Mouse (Mus musculus): ENCODE results near the gene Yipf1. TPM values are rescaled to one million over a fixed set of nuclear protein-coding genes. Genes with fewer than 3 reads are reported as not detected.
"Not testable (repeated sequence)": the region's sequence is repeated elsewhere in the genome, so short reads cannot be mapped to it uniquely, and the experiment has no call there.

Yipf1 gene
- polyA plus RNA-seq, 1 experiment from 2014 or later, result 53.2 TPM

DNA sequence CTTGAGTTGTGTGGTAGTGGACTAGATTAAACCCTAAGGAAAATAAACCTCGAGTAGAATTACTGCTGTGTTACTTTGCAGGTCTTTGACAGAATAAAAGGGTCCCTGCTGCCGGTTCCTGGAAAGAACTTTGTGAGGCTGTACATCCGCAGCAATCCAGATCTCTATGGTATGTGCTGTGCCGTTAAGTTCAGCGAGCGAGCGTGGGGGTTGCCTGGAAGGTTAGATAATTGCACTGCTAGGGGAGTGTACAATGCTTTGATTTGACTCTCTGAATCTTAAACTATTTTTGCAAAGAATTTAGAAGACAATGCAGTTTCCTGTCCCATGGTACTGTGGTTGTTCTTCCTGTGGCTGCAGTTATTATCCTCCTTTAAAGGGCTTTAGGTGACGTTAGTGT, 22.2 kb downstream of the Yipf1 start:
- H3K4me2 ChIP-seq (replicated peaks), result no peak overlapping the region
- no peak overlapping the region for H3K4me3 ChIP-seq
- ATAC-seq (replicated peaks), result no peak
- H3K36me3 ChIP-seq, result no peaks in the 10 kb centered on the region
- H3K27ac ChIP-seq (replicated peaks), result no peak overlapping the region
- no peak overlapping the region for H3K9ac ChIP-seq (replicated peaks)
- WGBS, result 73% methylated on average over 8 of the region's 8 CpGs
- H3K9me3 ChIP-seq, result no peaks in the 10 kb centered on the region
- H3K4me1 ChIP-seq, result no peaks in the 10 kb centered on the region
- H3K27me3 ChIP-seq, result no peaks in the 10 kb centered on the region

DNA sequence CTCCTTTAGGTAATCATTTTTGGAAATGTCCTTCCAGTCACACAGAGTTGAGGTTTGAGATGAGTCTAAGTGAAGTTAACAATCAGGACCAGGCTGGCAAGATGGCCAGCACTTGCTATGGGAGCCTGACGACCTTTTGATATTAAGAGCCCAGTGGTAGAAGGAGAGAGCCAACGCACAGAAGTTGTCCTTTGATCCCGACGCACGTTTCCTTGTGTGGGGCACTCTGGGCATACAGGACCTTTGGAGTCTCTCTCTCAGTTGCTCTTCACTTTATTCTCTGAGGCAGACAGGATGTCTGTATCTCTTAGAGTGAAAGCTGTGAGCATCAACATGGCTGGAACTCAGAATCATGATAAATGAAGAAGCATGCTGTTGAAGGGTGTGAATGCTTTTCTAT, 23.3 kb downstream of the Yipf1 start:
- no peaks in the 10 kb centered on the region for H3K27me3 ChIP-seq
- H3K27ac ChIP-seq (replicated peaks), result no peak overlapping the region
- no peak overlapping the region for H3K9ac ChIP-seq (replicated peaks)
- no peaks in the 10 kb centered on the region for H3K4me1 ChIP-seq
- H3K4me2 ChIP-seq (replicated peaks), result no peak overlapping the region
- no peak overlapping the region for H3K4me3 ChIP-seq
- H3K9me3 ChIP-seq, result no peaks in the 10 kb centered on the region
- WGBS, result 89% methylated on average over 5 of the region's 5 CpGs
- ATAC-seq (replicated peaks), result no peak
- no peaks in the 10 kb centered on the region for H3K36me3 ChIP-seq

DNA sequence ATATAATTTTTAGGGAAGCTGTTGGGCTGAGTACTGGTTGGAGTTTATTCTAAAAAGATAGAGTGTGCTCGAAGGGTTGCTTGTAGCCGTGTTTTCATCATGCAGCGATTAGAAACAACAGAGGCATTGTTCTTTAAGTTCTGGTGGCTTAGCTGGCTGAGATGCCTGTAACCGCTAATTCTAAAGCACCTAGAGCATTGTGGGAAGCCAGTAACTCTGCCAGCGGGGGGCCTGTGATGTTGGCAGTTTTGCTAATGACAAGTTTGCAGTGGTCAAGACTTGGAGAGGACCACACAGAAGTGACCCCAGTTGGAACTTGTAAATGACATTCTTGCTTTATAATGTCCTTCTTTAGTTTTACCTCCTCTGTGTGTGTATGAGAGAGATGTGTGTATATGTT, 27.2 kb downstream of the Yipf1 start:
- Histone ChIP-seq H3K36me3 (no peaks in the 10 kb centered on the region), H3K9me3 (no peaks in the 10 kb centered on the region), H3K27me3 (no peaks in the 10 kb centered on the region), H3K27ac (replicated peaks) (no peak overlapping the region), H3K4me3 (no peak overlapping the region), H3K9ac (replicated peaks) (no peak overlapping the region), H3K4me2 (replicated peaks) (no peak overlapping the region), H3K4me1 (no peaks in the 10 kb centered on the region)
- ATAC-seq (replicated peaks), result no peak
- 19% methylated on average over 5 of the region's 5 CpGs for WGBS

DNA sequence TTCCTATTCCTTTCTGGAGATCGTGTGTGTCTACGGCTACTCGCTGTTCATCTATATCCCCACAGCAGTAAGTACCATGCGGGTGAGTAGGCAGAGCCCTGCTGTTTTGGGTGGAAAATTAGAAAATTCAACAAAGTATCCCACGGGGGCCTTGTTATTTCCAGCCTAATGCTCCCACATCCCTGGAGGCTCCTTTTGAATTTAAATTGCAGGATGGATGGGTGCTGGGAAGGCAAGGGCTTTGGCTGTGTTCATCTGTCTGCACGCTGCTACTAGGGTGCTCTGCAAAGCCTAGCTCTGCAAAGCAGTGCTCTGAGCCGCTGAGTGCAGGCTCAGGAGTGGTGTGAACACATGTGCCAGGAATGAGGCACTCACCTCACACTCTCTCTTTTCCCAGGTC, 30.4 kb downstream of the Yipf1 start:
- no peaks in the 10 kb centered on the region for H3K27me3 ChIP-seq
- no peaks in the 10 kb centered on the region for H3K36me3 ChIP-seq
- ATAC-seq (replicated peaks), result no peak
- H3K9me3 ChIP-seq, result no peaks in the 10 kb centered on the region
- H3K4me2 ChIP-seq (replicated peaks), result no peak overlapping the region
- H3K4me3 ChIP-seq, result no peak overlapping the region
- 81% methylated on average over 7 of the region's 7 CpGs for WGBS
- no peaks in the 10 kb centered on the region for H3K4me1 ChIP-seq
- no peak overlapping the region for H3K27ac ChIP-seq (replicated peaks)
- no peak overlapping the region for H3K9ac ChIP-seq (replicated peaks)

DNA sequence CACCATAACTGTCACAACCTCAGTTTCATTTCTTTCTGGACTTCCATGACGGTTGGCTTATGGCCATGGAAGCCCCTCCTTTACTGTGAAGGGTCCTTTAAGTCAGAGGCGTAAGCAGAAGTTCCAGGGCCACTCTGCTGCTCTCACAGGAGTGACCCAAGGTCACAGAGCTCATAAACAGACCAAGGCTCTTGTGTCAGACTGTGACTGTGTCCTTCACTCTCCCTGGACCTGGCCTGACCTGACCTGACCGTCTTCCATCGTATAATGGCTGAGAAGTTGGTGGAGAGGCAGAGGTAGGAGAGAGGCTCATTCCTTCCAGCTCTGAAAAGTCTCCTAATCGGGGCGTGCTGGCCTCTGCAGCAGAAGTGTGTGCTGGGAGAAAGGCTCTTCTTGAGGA, 33.1 kb downstream of the Yipf1 start:
- Histone ChIP-seq H3K9me3 (no peaks in the 10 kb centered on the region), H3K4me2 (replicated peaks) (no peak overlapping the region), H3K36me3 (no peaks in the 10 kb centered on the region), H3K4me3 (no peak overlapping the region), H3K9ac (replicated peaks) (no peak overlapping the region), H3K27ac (replicated peaks) (no peak overlapping the region), H3K27me3 (no peaks in the 10 kb centered on the region), H3K4me1 (no peaks in the 10 kb centered on the region)
- 85% methylated on average over 6 of the region's 6 CpGs for WGBS
- no peak for ATAC-seq (replicated peaks)

DNA sequence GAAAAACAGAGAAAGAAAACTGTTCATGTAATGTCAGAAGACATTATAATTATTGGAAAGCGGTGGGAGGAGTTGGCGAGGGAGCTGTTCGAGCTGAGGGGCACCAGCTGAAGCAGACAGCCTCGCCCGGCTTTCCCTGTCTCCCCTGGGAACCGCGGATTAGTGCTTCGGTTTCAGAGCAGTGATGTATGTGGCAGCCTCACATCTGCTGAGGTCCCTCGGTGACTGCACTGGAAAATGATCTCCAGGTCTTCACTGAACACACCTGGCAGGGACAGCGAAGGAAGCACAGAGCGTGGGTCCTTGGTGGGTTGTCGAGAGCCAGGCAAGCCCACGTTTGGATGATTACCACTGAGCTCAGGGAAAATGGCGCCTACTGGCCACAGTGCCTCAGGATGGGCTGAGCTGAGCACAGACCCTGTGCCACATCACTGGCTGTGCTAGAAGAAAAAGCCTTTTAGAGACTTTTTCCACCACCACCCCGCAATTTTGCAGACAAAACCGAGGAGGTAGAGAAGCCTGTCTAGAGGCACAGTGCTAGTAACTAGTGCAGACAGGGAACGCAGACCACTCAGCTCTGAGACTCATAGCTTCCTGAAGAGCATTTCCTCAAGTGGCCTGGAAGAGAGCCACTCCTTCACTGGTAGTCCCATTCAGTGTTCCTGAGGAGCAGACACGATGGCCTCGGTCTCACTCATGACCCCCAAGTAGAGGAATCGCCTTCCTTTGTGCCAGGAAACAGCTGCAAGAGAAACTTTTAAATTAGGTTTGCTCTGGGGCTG, 34.6 kb downstream of the Yipf1 start:
- ATAC-seq (replicated peaks), result no peak
- no peaks in the 10 kb centered on the region for H3K27me3 ChIP-seq
- no peak overlapping the region for H3K4me2 ChIP-seq (replicated peaks)
- no peak overlapping the region for H3K9ac ChIP-seq (replicated peaks)
- no peaks in the 10 kb centered on the region for H3K9me3 ChIP-seq
- WGBS, result 80% methylated on average over 20 of the region's 20 CpGs
- H3K4me1 ChIP-seq, result no peaks in the 10 kb centered on the region
- H3K27ac ChIP-seq (replicated peaks), result no peak overlapping the region
- H3K4me3 ChIP-seq, result no peak overlapping the region
- H3K36me3 ChIP-seq, result no peaks in the 10 kb centered on the region

DNA sequence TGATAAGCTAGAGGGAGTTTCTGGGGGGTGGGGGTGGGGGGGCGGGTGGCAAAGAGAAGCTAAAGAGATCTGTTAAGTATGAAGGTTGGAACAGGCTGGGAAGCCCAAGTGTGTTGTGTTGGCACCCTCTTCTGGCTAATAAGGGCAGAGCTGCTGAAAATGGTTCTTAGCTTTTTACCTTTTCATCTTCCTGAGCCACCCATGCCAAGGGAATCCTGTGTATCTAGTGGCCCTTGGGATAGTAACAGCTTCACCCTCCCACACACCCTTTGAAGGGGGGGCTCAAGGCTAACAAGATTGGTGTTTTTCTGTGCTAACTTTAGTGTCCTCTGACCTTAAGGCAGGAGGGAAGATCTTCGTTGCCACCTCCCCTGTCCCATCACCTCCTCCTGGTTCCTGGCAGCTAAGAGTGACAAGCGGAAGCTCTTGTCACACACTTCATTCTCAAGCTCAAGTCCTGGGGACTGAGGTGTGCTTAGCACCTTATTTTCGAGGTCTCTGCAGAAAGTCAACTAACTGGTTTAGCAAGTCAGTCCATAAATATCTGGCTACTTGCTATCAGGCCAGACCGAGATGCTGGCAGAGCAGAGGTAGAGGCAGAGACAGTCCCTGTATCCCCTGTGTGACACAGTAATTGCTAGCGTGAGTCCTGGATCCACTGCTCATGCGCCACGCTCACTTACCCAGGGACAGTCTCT, 35.3 kb downstream of the Yipf1 start:
- 80% methylated on average over 8 of the region's 8 CpGs for WGBS
- Histone ChIP-seq H3K4me1 (no peaks in the 10 kb centered on the region), H3K36me3 (no peaks in the 10 kb centered on the region), H3K27ac (replicated peaks) (no peak overlapping the region), H3K4me3 (no peak overlapping the region), H3K27me3 (no peaks in the 10 kb centered on the region), H3K9me3 (no peaks in the 10 kb centered on the region), H3K4me2 (replicated peaks) (no peak overlapping the region), H3K9ac (replicated peaks) (no peak overlapping the region)
- ATAC-seq (replicated peaks), result no peak

DNA sequence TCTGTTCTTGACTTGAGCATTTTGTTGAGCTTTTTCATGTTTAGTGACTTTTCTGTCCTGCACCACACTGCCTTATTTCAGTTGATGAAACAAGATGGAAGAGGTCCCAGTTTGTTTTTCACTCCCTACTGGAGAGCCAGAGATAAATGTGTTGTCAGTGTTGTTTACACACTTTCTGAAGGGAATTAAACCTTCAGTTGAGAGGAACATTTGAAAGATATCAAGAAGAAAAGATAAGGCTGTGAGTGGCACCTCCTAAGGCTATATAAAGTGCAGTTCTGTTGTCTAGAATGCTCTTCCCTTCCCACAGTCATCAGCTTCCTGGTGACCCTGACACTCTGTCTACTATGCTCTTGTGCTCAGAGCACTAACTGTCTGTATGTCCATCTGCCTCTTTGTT, 37.2 kb downstream of the Yipf1 start:
- no peaks in the 10 kb centered on the region for H3K4me1 ChIP-seq
- no peaks in the 10 kb centered on the region for H3K36me3 ChIP-seq
- no peak overlapping the region for H3K4me3 ChIP-seq
- ATAC-seq (replicated peaks), result no peak
- no peaks in the 10 kb centered on the region for H3K9me3 ChIP-seq
- no peak overlapping the region for H3K4me2 ChIP-seq (replicated peaks)
- no peaks in the 10 kb centered on the region for H3K27me3 ChIP-seq
- H3K9ac ChIP-seq (replicated peaks), result no peak overlapping the region
- H3K27ac ChIP-seq (replicated peaks), result no peak overlapping the region

DNA sequence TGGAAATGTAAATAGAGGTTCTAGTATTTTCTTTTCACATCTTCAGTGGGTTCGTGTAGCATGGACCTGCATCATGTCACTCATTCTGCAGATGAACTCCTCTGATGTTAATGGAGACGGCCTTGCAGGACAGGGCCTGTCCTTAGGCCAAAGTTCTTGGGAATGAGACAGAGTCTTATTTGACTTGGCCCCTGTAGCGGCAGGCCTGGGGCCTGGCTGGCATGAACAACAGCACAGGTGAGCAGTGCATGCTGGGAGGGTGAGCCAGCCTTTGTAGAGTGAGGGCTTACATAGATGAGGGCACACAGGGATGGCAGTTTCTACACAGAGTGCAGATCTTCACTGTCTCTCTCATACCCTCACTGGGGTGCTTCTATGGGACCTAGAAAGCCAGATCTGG, 39.4 kb downstream of the Yipf1 start:
- WGBS, result 88% methylated on average over 3 of the region's 3 CpGs
- no peaks in the 10 kb centered on the region for H3K4me1 ChIP-seq
- H3K27ac ChIP-seq (replicated peaks), result no peak overlapping the region
- ATAC-seq (replicated peaks), result no peak
- H3K36me3 ChIP-seq, result no peaks in the 10 kb centered on the region
- H3K4me2 ChIP-seq (replicated peaks), result no peak overlapping the region
- H3K4me3 ChIP-seq, result no peak overlapping the region
- no peaks in the 10 kb centered on the region for H3K27me3 ChIP-seq
- H3K9me3 ChIP-seq, result no peaks in the 10 kb centered on the region
- H3K9ac ChIP-seq (replicated peaks), result no peak overlapping the region

DNA sequence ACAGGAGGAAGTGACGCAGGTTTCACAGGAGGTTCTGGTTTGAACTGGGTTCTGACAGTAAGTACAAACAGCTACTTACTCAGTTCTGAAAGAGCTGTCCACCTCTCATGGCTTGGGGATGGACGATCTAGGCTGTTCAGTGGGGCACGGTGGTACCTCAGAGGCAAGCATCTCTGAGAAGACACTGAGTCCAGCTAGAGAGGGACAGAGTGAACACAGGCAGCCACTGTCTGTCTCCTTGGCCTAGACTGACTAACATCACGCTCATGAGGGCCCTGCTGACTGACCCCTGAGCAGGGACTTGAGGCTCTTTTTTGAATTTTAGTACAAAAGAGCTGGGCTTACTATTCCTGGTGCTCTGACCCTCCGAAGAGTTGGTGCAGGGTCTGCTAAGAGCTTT, 40.0 kb downstream of the Yipf1 start:
- WGBS, result 88% methylated on average over 5 of the region's 5 CpGs
- Histone ChIP-seq H3K27ac (replicated peaks) (no peak overlapping the region), H3K4me3 (no peak overlapping the region), H3K36me3 (no peaks in the 10 kb centered on the region), H3K4me2 (replicated peaks) (no peak overlapping the region), H3K9ac (replicated peaks) (no peak overlapping the region), H3K27me3 (no peaks in the 10 kb centered on the region), H3K9me3 (no peaks in the 10 kb centered on the region), H3K4me1 (no peaks in the 10 kb centered on the region)
- no peak for ATAC-seq (replicated peaks)

DNA sequence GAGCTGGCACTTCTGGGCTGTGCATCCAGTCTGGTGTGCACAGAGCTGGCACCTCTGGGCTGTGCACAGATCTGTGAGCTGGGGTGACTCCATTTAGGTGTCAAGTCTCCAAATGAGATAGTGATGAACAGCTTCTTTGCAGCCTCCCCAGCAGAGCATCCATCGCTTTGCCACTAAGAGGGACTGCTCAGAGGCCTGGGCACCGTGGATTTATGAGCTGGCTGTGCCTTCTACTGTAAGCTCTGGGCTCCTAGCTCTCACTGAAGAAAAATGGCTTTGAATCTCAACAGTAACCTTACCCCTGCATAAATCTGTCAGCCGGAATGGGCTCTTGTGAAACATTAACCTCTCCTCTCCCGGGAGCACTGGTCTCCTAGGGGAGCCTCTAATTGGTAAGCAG, 40.4 kb downstream of the Yipf1 start:
- Histone ChIP-seq H3K27me3 (no peaks in the 10 kb centered on the region), H3K4me2 (replicated peaks) (no peak overlapping the region), H3K4me1 (no peaks in the 10 kb centered on the region), H3K36me3 (no peaks in the 10 kb centered on the region), H3K9me3 (no peaks in the 10 kb centered on the region), H3K9ac (replicated peaks) (no peak overlapping the region), H3K4me3 (no peak overlapping the region), H3K27ac (replicated peaks) (no peak overlapping the region)
- WGBS, result 58% methylated on average over 4 of the region's 4 CpGs
- no peak for ATAC-seq (replicated peaks)

DNA sequence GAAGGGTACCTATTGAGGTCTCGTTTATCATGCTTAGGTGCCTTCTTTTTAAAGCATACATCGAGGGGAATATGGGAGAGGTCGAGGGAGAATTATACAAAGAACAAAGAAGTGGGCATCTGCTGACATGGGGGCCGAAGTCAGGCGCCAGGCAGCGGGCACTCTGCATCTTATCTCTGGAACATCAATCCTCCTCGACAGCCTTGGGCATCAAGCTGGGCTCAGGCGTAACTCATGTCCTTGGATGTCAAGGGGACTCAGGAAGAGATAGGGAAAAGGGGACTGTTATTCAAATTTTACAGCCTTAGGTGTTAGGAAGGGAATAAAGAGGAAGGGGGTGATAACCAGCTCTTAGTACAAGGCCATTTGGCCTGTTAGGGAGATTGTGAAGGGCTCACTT, 43.0 kb downstream of the Yipf1 start:
- H3K4me1 ChIP-seq; H3K27me3 ChIP-seq; H3K4me2 ChIP-seq (replicated peaks); H3K4me3 ChIP-seq; H3K9me3 ChIP-seq; ATAC-seq (replicated peaks); H3K9ac ChIP-seq (replicated peaks); H3K27ac ChIP-seq (replicated peaks); H3K36me3 ChIP-seq: not testable (repeated sequence)
- WGBS, result 79% methylated on average over 8 of the region's 8 CpGs

DNA sequence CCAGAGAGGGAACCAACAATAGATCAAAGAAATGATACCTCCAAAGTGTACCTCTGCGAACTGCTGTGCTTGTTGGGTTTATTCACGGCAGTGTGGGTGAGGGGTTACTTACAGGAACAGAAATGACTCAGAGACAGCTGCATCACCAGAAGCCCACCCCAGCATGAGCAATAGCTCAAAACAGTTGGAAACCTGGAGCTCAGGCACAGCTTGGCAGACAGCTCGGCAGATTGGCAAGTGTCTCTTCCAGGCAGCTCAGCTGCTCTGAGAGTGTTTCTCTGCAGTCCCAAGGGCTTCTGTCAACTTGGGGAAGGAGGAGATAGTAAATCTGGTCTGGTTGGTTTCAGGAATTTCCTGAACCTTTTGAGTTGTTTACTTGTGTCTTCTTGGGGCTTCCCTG, 44.3 kb downstream of the Yipf1 start:
- ATAC-seq (replicated peaks), result no peak
- Histone ChIP-seq H3K9ac (replicated peaks) (no peak overlapping the region), H3K4me1 (no peaks in the 10 kb centered on the region), H3K36me3 (no peaks in the 10 kb centered on the region), H3K27ac (replicated peaks) (no peak overlapping the region), H3K4me3 (no peak overlapping the region), H3K4me2 (replicated peaks) (no peak overlapping the region), H3K9me3 (no peaks in the 10 kb centered on the region), H3K27me3 (no peaks in the 10 kb centered on the region)
- 74% methylated on average over 3 of the region's 3 CpGs for WGBS

All from forebrain, embryonic 15.5 days (tissue).